Mouse (Mus musculus) forebrain, embryonic 10.5 days (tissue): ENCODE results near the gene Arpc2. TPM values are rescaled to one million over a fixed set of nuclear protein-coding genes. Genes with fewer than 3 reads are reported as not detected.

ENCODE experiments used
- DNase-seq: peaks from one replicate; pipeline ENCODE4 v3.0.0-alpha.2; 2017; ENCODE audit warnings: low spot score; ENCODE audit errors: extremely low spot score
- H3K27ac ChIP-seq: fragments of 300-500 bp; sonication (generic); 2 replicates; pipeline ENCODE4 v1.5.1; 2016; ENCODE audit warnings: mild to moderate bottlenecking
- H3K27me3 ChIP-seq: fragments of 300-500 bp; sonication (generic); 2 replicates; pipeline ENCODE4 v1.6.1; 2016; ENCODE audit warnings: mild to moderate bottlenecking; ENCODE audit not compliant: poor library complexity, severe bottlenecking
- H3K36me3 ChIP-seq: fragments of 300-500 bp; sonication (generic); replicated peaks from 2 replicates; pipeline ENCODE4 v1.6.1; 2016; ENCODE audit warnings: mild to moderate bottlenecking, moderate library complexity
- H3K4me1 ChIP-seq: fragments of 300-500 bp; sonication (generic); 2 replicates; pipeline ENCODE4 v1.6.1; 2016
- H3K4me3 ChIP-seq: fragments of 300-500 bp; sonication (generic); 2 replicates; pipeline ENCODE4 v1.5.1; 2016; ENCODE audit warnings: mild to moderate bottlenecking, moderate library complexity
- H3K9me3 ChIP-seq: fragments of 300-500 bp; sonication (generic); 2 replicates; pipeline ENCODE4 v1.6.1; 2016; ENCODE audit warnings: mild to moderate bottlenecking, moderate library complexity
- WGBS: fragments of 180-500 bp; shearing (Covaris S2); methylation state at CpG from one replicate; pipeline ENCODE4 v1.1.7; 2016; 5-methylcytosine and 5-hydroxymethylcytosine counted together
- polyA plus RNA-seq: library from polyadenylated mRNA; unstranded; fragments of >200 nt; fragmentation: Nextera tagmentation; extraction: Ambion mirVana; gene quantifications from 2 replicates; pipeline ENCODE4 v1.2.1, GENCODE M21; 2016

Arpc2 gene
- polyA plus RNA-seq = 345 TPM in 2 replicates

DNA sequence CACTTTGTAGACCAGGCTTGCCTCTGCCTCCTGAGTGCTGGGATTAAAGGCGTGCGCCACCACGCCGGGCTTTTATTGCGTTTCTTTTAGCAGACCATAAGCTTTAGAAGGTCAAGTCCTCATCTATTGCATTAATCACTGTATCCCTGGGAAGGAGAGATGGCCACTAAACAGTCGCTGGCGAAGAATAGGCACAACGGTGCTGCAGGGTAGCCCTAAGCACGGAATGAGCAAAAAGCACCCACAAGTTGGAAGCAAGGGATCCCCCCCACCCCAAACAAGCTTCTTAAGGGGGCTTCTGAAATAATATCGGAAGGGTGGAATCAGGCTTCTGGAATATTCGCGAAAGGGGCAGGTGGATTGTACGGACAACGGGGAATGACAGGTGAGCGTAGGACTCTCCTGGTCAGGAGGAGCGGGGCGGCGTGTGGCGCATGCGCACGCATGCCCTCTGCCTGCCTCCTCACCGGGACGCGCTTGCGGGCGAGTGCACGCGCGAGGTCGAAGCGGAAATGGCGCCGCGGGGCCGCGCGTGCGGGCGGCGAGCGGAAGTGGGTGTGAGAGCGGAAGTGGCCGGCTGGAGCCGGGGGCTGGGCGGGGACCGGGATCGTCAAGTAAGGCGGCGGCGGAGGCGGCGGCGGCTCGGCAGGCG, at the start of gene Arpc2:
Gene Arpc2, plus strand, starts transcription at position 147 of the 652 bp plus-strand sequence.
- 1% methylated on average over 55 of the region's 55 CpGs for WGBS
- Histone ChIP-seq H3K4me3 (peak within 1 kb of the TSS; percentile 99), H3K9me3 (no peaks in the 10 kb centered on the region), H3K27me3 (no peaks in the 10 kb centered on the region), H3K27ac (peak within 1 kb of the TSS; percentile 94), H3K4me1 (peaks cover 43% of the 10 kb centered on the region), H3K36me3 (peaks cover 5% of the 10 kb centered on the region; the same call in 1 of the 2 replicates)
- DNase-seq = peak; percentile 95

DNA sequence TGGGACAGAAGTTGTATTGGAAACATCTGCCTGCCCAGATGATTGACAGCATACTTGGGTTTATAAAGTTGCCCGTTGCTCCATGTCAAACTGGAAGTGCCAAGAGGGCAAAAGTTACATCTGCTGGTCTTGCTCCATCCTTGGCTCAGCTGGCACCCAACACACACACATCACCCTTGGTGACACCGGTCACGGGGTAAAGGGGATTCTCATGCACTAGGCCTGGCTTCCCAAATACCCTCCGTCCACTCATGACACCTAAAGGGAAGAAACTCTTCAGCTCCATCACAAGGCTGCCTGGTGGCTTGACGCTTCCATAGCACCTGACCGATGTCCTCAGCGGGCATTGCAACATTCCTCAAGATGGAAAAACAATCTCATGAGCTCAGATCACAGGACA, 45.4 kb upstream of the Arpc2 start:
- WGBS = 91% methylated on average over 7 of the region's 7 CpGs
- Histone ChIP-seq H3K27me3 (no peaks in the 10 kb centered on the region), H3K27ac (no peak overlapping the region), H3K9me3 (no peaks in the 10 kb centered on the region), H3K4me1 (no peaks in the 10 kb centered on the region), H3K4me3 (no peak overlapping the region), H3K36me3 (no peaks in the 10 kb centered on the region)
- no peak for DNase-seq

DNA sequence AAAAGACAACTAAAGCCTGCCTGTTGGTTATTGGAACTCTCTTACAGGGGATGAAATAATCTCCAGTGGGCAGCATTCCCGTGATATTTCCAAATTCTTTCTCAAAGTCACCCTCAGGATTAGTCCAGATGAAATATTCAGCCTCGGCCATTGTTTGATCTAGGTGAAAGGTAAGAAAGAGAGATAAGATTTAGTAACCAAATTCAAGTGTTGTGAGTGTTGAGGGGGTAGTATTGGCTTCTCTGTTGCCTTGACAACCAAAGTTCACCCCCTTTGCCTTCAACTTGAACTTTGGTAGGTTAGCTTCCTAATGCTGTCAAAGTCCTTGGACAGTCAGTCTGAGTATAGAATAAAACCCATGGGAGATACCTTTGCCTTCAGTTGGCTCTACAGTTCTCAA, 43.2 kb upstream of the Arpc2 start:
- no peaks in the 10 kb centered on the region for H3K36me3 ChIP-seq
- H3K27me3 ChIP-seq = no peaks in the 10 kb centered on the region; the same call in 1 of the 2 replicates
- no peak overlapping the region for H3K4me3 ChIP-seq
- no peaks in the 10 kb centered on the region for H3K4me1 ChIP-seq
- WGBS = 79% methylated on average over 2 of the region's 2 CpGs
- no peaks in the 10 kb centered on the region for H3K9me3 ChIP-seq
- DNase-seq = no peak
- no peak overlapping the region for H3K27ac ChIP-seq

DNA sequence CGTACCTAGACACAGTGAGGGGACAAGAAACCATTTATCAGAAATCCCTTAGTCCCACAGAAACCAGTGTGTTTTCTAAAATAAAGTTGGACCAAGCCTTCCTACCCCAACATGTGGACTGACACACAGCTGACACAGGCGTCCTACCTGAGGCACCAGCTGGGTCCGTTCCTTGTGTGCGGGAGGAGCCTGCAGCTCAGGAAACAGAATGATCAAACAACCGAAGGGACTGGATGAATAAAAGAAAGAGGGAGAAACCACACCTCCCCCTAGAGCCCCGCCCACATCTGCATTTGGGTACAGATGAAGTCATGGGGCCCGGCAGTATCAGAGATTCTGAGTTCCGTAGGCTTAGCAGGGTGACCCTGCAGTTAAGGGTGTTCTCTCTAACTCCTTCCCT, 41.4 kb upstream of the Arpc2 start, which contains the start of gene Cxcr1:
Gene Cxcr1, minus strand, starts transcription at position 187 of the 400 bp plus-strand sequence.
- Histone ChIP-seq H3K4me3 (no peak within 1 kb of the TSS), H3K27ac (no peak within 1 kb of the TSS), H3K36me3 (no peaks in the 10 kb centered on the region), H3K27me3 (no peaks in the 10 kb centered on the region; the same call in 1 of the 2 replicates), H3K4me1 (no peaks in the 10 kb centered on the region), H3K9me3 (no peaks in the 10 kb centered on the region)
- WGBS = 73% methylated on average over 8 of the region's 8 CpGs
- no peak for DNase-seq

DNA sequence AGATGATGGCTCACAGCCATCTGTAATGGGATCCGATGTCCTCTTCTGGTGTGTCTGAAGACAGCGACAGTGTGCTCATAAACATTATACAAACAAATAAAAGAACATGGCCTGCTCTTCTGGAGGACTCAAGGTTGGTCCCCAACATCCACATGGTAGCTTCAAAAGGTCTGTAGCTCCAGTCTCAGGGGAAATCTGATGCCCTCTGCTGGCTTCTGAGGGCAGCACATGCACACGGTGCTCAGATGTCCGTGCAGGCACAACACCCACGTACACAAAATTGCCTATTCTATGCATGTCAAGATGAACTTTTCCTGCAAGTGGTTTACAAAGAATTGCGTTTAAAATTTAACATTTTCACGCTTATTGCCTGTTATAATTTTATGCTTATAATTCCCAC, 39.9 kb upstream of the Arpc2 start:
- 49% methylated on average over 7 of the region's 7 CpGs for WGBS
- Histone ChIP-seq H3K4me1 (no peaks in the 10 kb centered on the region), H3K9me3 (no peaks in the 10 kb centered on the region), H3K4me3 (no peak overlapping the region), H3K27ac (no peak overlapping the region), H3K27me3 (no peaks in the 10 kb centered on the region; the same call in 1 of the 2 replicates), H3K36me3 (no peaks in the 10 kb centered on the region)
- peak; percentile 23 for DNase-seq

DNA sequence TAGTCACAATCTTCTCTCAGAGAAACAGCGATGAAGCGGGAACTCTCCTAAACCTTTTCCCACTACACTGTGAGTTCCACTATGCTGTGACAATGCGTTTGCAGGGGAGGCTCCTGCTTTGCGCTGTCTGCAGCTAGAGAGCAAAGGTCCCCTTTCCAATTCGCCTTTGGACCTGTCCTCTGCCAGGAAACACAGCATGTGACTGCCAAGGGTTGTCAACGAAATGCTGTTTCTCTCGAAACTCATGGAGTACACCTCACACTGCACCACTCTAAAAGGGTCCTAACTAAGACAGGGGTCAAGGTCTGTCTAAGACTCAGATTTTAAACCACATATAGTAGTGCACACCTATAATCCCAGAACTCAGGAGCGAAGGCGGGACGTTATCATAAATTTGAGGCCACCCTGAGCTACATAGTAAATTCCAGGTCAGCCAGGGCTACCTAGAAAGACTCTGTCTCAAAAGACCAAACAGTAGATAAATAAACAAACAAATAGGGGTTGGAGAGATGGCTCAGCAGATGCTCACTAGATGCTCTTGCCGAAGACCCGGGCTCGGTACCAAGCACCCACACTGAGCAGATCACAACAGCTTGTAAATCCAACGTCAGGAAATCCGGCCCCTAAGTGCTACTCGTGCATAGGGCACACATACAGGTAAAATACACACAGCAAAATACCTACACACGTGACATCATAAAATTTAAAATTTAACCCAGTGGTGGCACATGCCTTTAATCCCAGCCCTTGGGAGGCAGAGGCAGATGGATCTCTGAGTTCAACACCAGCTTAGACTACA, 39.1 kb upstream of the Arpc2 start:
- H3K27ac ChIP-seq = no peak overlapping the region
- DNase-seq = no peak
- H3K9me3 ChIP-seq = no peaks in the 10 kb centered on the region
- 84% methylated on average over 17 of the region's 17 CpGs for WGBS
- no peaks in the 10 kb centered on the region; the same call in 1 of the 2 replicates for H3K27me3 ChIP-seq
- H3K36me3 ChIP-seq = no peaks in the 10 kb centered on the region
- no peaks in the 10 kb centered on the region for H3K4me1 ChIP-seq
- no peak overlapping the region for H3K4me3 ChIP-seq

DNA sequence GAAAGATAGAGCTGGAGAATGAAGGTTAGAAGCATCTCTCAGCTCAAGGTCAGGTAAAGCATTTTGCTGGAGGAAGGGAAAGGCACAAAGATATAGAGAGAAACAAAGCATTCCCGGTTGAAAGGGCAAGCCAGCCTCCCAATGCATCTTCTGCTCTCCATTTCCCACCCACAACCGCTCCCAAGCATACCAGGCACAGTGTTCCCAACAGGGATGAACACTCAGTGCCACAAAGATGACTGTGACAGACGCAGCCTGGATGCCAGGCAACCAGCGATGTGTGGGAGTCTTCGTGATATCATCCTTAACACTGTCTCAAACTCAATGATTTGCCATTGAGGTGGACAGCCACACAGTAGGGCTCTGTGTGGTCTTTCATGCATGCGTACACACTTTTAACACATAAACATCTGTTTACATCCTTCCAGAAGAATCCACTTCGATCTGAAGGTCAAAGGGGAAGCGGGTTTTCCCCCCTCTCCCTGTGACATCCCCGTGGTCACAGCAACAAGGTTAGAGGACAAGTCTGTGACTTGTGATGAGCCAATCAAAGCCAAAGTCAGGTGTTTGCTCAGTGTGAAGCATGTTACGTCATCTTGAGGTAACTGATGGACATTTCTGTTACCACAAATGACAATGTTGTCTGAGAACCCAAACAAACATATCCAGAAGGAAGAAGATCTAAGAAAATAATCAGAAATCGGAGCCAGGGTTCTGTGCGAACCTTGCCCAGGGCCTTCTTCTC, 38.0 kb upstream of the Arpc2 start:
- Histone ChIP-seq H3K4me3 (no peak overlapping the region), H3K9me3 (no peaks in the 10 kb centered on the region), H3K27ac (no peak overlapping the region), H3K4me1 (no peaks in the 10 kb centered on the region), H3K36me3 (no peaks in the 10 kb centered on the region), H3K27me3 (no peaks in the 10 kb centered on the region; the same call in 1 of the 2 replicates)
- DNase-seq = no peak
- WGBS = 85% methylated on average over 12 of the region's 12 CpGs

DNA sequence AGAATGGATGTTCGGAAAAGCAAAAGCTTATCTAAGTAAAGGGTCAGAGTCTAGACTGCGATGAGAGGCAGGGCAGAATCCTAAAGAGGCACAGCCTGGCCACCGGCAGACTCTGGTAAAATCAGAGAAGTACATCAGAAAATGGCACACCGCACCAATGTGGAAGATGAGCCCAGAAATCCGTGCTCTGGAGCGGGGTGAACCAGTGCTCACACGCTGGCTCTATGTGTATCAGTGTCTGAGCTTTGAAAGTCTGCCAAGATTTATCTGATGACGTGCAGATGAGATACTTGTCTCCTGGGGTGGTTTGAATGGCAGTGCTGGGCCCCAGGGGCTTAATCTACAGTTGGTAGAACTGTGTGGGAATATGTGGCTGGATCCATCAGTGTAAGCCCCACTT, 36.8 kb upstream of the Arpc2 start:
- no peaks in the 10 kb centered on the region for H3K9me3 ChIP-seq
- no peaks in the 10 kb centered on the region; the same call in 1 of the 2 replicates for H3K27me3 ChIP-seq
- DNase-seq = no peak
- no peak overlapping the region for H3K27ac ChIP-seq
- H3K36me3 ChIP-seq = no peaks in the 10 kb centered on the region
- no peak overlapping the region for H3K4me3 ChIP-seq
- H3K4me1 ChIP-seq = no peaks in the 10 kb centered on the region
- 91% methylated on average over 8 of the region's 8 CpGs for WGBS

DNA sequence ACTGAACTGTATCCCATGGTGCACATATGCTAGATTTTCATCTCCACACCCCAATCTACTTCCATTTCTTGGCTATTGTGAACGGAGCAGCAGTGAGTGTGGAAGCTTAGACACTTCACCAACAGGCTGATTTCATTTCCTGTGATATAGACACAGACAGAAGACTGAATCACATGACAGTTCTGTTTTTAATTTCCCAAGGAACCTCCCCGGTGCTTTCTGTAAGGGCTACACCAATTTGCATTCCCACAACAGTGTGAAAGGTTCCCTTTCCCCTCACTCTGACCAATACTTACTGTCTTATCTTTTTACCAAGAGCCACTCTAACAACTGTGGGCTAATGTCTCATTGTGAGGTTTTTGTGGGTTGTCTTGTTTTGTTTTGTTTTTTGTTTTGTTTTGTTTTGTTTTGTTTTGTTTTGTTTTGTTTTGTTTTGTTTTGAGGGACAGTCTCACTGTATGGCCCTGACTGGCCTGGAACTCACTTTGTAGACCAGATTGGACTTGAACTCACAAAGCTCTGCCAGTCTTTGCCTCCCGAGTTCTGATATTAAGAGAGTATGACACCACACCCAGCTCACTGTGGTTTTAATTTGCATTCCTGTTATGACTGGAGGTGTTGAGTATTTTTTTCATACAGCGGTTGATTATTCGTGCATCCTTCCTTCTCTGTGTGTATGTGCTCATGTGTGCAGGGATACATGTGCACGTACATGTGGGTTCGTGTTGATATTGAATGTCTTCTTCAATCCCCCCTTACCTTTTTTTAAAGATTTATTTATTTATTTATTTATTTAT, 34.6 kb upstream of the Arpc2 start:
- WGBS = 82% methylated on average over 7 of the region's 7 CpGs
- H3K27me3 ChIP-seq = no peaks in the 10 kb centered on the region; the same call in 1 of the 2 replicates
- DNase-seq = no peak

DNA sequence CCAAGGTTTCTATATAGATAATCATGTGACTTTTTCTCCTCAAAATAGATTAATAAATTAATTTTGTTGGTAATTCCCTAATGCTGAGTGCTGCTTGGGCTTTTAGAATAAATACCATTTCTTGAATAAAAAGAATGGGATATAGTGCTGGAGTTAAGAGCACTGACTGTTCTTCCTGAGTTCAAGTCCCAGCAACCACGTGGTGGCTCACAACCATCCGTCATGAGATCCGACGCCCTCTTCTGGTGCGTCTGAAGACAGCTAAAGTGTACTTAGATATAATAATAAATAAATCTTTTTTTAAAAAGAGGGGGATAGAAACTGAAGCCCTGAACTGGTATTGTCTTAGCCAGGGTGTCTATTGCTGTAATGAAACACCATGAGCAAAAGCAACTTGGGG, 32.4 kb upstream of the Arpc2 start:
- no peak for DNase-seq
- Histone ChIP-seq H3K36me3 (no peaks in the 10 kb centered on the region), H3K9me3 (no peaks in the 10 kb centered on the region), H3K27ac (no peak overlapping the region), H3K4me1 (peaks cover 9% of the 10 kb centered on the region), H3K4me3 (no peak overlapping the region), H3K27me3 (no peaks in the 10 kb centered on the region)
- 67% methylated on average over 5 of the region's 5 CpGs for WGBS

More for the DNA sequence above, 34.6 kb upstream of the Arpc2 start:
- no peaks in the 10 kb centered on the region for H3K36me3 ChIP-seq
- H3K9me3 ChIP-seq = no peaks in the 10 kb centered on the region
- H3K4me1 ChIP-seq = peaks cover 5% of the 10 kb centered on the region; the same call in 1 of the 2 replicates
- H3K27ac ChIP-seq = no peak overlapping the region
- H3K4me3 ChIP-seq = no peak overlapping the region

DNA sequence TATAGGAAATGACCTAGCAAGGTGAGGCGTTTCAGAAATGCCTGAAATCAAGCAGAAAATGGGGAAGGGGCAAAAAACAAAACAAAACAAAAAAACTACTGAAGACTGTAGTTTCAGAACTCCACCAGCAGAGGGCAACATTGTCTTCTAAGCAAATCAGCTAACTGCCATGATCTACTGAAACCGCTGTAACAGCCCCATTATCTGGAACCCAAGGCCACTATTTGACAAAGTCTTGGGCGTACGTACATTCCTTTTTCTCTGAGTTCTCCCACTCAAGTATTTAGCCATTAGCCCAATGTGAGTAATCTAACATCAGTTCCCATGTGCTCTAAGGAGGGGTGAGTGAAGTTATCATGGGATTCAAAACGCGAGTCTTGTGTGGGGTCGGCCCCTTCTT, 30.0 kb upstream of the Arpc2 start:
- no peak overlapping the region for H3K4me3 ChIP-seq
- no peaks in the 10 kb centered on the region for H3K36me3 ChIP-seq
- no peaks in the 10 kb centered on the region for H3K27me3 ChIP-seq
- H3K9me3 ChIP-seq = no peaks in the 10 kb centered on the region
- H3K27ac ChIP-seq = no peak overlapping the region
- H3K4me1 ChIP-seq = peaks cover 9% of the 10 kb centered on the region
- DNase-seq = no peak
- WGBS = 68% methylated on average over 7 of the region's 7 CpGs

DNA sequence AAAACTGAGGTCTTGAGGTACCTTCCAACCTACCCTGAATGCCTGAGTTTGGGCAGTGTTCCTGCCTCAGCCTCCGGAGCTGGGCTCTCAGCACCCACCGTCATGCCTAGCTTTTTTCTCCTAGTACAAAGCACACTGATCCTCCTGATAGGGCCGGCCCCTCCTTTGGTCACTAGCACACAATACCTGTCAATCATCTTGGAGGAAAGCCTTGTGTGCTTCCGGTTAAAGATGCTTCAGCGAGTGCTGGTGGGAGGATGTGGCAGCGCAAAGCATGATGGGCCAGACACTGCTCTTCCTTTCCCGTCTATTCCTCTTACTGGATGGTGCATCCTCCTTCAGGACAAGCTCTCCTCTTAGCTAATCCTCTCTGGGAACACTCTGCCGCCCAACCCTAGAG, 29.2 kb upstream of the Arpc2 start:
- no peaks in the 10 kb centered on the region for H3K27me3 ChIP-seq
- H3K4me1 ChIP-seq = peaks cover 9% of the 10 kb centered on the region
- no peaks in the 10 kb centered on the region for H3K9me3 ChIP-seq

More for the DNA sequence above, 29.2 kb upstream of the Arpc2 start:
- WGBS = 75% methylated on average over 8 of the region's 8 CpGs
- Histone ChIP-seq H3K4me3 (no peak overlapping the region), H3K27ac (no peak overlapping the region), H3K36me3 (no peaks in the 10 kb centered on the region)
- no peak for DNase-seq
